Mouse (Mus musculus) liver, postnatal 0 days (tissue): ENCODE data around the gene Fam169b.

Source experiments
- CTCF ChIP-seq: sonication (generic); IDR thresholded peaks from 2 replicates; pipeline ENCODE4 v1.5.1; 2016; ENCODE audit warnings: antibody characterized with exemption, low read depth
- EP300 ChIP-seq: IDR thresholded peaks from 2 replicates; pipeline ENCODE4 v1.6.1; 2016; ENCODE audit warnings: antibody characterized with exemption, low read depth, mild to moderate bottlenecking

GRCm38 (mm10) chr7:68277897-68278270 lies 4.2 kb downstream of the Fam169b start:
- no peak for TF ChIP-seq CTCF
- TF ChIP-seq EP300 = no peak
